Mouse (Mus musculus): ENCODE measurements around the gene Btg3. TPM values are rescaled to one million over a fixed set of nuclear protein-coding genes. Genes with fewer than 3 reads are reported as not detected.

Gene Btg3
- polyA plus RNA-seq, 1 experiment: 40.8 TPM

DNA sequence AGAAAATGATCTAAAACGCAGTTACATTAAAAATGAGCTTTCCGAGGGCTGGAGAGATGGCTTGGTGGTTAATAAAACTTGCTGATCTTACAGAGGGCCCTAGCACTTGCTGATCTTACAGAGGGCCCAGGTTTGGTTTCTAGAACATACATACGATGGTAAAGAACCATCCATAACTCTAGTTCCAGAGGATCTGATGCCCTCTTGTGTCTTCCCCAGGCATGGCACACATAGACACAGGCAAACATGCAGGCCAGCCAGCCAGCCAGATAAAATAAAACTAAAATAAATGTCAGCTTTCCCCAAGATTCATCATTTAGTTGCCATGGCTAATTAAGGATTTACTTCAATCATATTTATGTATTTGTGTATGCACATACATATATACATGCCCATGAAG lies 19.2 kb downstream of the Btg3 start:
- H3K4me3 ChIP-seq (ENCODE audit: insufficient read depth, low read length): no peak overlapping the region

DNA sequence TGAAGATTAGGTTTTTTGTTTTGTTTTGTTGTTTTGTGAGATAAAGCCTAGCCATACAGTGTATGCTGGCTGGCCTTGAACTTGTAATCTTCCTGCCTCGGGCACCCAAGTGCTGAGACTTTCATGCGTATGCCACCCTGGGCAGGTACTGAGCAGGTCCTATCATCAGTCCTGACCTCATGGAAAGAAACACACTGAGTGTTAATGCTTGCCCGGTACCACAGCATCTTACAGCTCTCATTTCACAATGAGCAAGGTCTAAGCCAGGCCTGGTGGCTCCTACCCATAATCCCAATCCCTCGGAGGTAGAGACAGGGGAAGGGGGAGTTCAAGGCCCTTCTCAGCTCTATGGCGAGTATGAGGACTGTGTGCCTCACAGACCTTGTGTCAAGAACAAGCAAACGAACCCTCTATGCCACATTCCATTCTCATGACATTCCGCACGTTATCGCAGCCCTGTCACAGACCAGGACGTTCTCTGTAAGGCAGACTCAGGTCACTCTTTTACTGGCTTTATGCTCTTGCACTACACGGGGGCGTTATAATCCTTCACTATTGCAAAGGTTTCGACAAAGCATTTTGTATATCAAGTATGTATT lies 29.6 kb downstream of the Btg3 start:
- H3K27ac ChIP-seq (ENCODE audit: insufficient read depth, low read length): no peak overlapping the region
- TF ChIP-seq POLR2A (IDR thresholded peaks at IDR 0.05; ENCODE audit: low read depth, low read length): no peak
- no peak for TF ChIP-seq CTCF (IDR thresholded peaks at IDR 0.05; ENCODE audit: borderline replicate concordance, insufficient read depth, low read length)
- H3K4me3 ChIP-seq (ENCODE audit: insufficient read depth, low read length): no peak overlapping the region
- H3K4me1 ChIP-seq (ENCODE audit: control insufficient read depth, insufficient read depth, low read length): peaks cover 7% of the 10 kb centered on the region; the same call in 1 of the 2 replicates

More for the DNA sequence above, 19.2 kb downstream of the Btg3 start:
- Histone ChIP-seq H3K27ac (ENCODE audit: insufficient read depth, low read length) (no peak overlapping the region), H3K4me1 (ENCODE audit: control insufficient read depth, insufficient read depth, low read length) (no peaks in the 10 kb centered on the region)
- TF ChIP-seq CTCF (IDR thresholded peaks at IDR 0.05; ENCODE audit: borderline replicate concordance, insufficient read depth, low read length) (no peak), POLR2A (IDR thresholded peaks at IDR 0.05; ENCODE audit: low read depth, low read length) (no peak)

DNA sequence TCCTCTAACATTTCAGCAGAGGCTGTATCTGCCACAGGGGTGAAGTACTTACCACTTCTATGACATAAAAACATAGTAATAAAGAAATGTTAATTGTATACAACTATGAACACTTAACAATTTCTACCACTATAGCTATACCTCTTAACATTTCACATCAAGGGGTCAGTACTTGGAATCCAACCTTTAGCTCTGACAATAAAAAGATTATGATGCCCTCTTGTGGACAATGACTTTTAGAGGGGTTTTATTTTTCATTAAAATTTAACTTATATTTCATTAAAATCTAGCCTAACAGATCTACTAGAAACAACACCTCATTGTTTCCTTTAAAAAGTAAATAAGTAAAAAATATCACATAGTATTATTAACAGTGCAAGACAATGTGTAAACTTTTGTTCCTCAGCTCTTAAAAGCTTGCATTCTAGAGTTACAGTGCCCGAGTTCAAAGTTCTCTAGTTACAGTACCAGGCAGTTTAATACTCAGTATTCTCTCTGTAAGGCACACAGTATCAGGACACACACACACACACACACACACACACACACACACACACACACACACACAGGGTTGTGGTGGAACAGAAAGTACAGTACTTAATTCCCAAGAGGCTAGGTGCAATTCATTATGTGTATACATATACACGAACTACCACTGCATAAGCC lies 30.2 kb downstream of the Btg3 start:
- no peak for TF ChIP-seq CTCF (IDR thresholded peaks at IDR 0.05; ENCODE audit: borderline replicate concordance, insufficient read depth, low read length)
- no peak for TF ChIP-seq POLR2A (IDR thresholded peaks at IDR 0.05; ENCODE audit: low read depth, low read length)
- H3K4me3 ChIP-seq (ENCODE audit: insufficient read depth, low read length): no peak overlapping the region

DNA sequence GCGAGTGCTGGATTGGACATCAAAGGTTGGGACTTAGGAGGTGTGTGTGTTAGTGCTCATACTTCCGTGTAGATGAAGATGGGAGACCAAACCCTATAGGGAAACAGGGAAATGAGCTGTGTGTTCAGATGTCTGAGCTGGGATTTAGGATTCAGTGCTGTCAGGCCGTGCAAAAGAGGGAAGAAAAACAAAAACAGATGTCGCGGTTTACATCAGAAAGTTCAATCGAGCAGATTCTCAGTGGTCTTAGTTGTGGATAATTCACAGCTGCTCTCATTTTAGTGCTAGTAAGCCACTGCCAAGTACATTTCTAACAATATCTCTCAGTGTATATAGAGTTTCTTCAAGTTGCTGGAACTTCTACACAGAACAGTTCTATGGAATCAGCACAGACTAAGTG lies 33.2 kb downstream of the Btg3 start:
- TF ChIP-seq CTCF (IDR thresholded peaks at IDR 0.05; ENCODE audit: borderline replicate concordance, insufficient read depth, low read length) (no peak), POLR2A (IDR thresholded peaks at IDR 0.05; ENCODE audit: low read depth, low read length) (no peak)
- Histone ChIP-seq H3K4me3 (ENCODE audit: insufficient read depth, low read length) (no peak overlapping the region), H3K27ac (ENCODE audit: insufficient read depth, low read length) (no peak overlapping the region), H3K4me1 (ENCODE audit: control insufficient read depth, insufficient read depth, low read length) (peaks cover 7% of the 10 kb centered on the region; the same call in 1 of the 2 replicates)

More for the DNA sequence above, 30.2 kb downstream of the Btg3 start:
- Histone ChIP-seq H3K4me1 (ENCODE audit: control insufficient read depth, insufficient read depth, low read length) (peaks cover 7% of the 10 kb centered on the region; the same call in 1 of the 2 replicates), H3K27ac (ENCODE audit: insufficient read depth, low read length) (no peak overlapping the region)

DNA sequence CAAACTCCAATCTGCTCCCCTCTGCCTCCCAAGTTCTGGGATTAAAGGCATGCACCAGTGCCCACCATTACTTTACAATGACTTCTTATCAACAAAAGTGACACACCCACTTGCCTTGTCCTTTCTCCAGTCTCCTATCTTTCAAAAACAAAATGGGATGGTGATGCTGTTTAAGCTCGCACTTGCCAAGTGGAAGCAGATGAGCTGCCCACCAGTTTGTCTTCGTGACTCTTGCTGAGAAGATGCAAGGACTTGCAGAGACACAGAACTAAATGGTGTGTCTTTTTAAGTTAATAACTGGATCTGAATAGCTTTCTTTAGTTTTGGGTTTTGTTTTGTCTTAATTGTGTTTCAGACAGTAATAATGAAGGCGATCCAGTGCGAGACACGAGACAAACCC lies 34.2 kb downstream of the Btg3 start:
- TF ChIP-seq CTCF (IDR thresholded peaks at IDR 0.05; ENCODE audit: borderline replicate concordance, insufficient read depth, low read length) (no peak), POLR2A (IDR thresholded peaks at IDR 0.05; ENCODE audit: low read depth, low read length) (no peak)
- H3K4me3 ChIP-seq (ENCODE audit: insufficient read depth, low read length): no peak overlapping the region
- H3K4me1 ChIP-seq (ENCODE audit: control insufficient read depth, insufficient read depth, low read length): peaks cover 7% of the 10 kb centered on the region; the same call in 1 of the 2 replicates
- no peak overlapping the region for H3K27ac ChIP-seq (ENCODE audit: insufficient read depth, low read length)

DNA sequence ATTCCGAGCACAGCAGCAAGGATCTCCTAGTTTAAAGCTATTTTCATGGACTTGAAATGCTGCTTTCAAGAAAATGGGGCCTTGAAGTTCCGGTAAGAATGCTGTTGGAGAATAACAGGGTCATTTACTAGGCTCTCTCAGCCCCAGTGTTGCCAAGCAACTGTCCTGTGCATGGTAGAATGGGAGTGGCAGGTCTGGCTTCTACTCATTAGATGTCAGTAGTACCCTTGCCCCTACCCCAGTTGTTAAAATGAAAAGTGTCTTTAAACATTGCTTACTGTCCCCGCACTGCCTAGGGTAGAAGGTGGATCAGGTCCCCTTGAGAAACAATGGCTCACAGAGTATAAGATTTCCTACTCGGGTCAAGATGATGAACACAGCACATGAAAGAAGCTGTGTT lies 35.6 kb downstream of the Btg3 start:
- Histone ChIP-seq H3K4me1 (ENCODE audit: control insufficient read depth, insufficient read depth, low read length) (peaks cover 7% of the 10 kb centered on the region; the same call in 1 of the 2 replicates), H3K4me3 (ENCODE audit: insufficient read depth, low read length) (no peak overlapping the region), H3K27ac (ENCODE audit: insufficient read depth, low read length) (no peak overlapping the region)
- TF ChIP-seq CTCF (IDR thresholded peaks at IDR 0.05; ENCODE audit: borderline replicate concordance, insufficient read depth, low read length): no peak
- TF ChIP-seq POLR2A (IDR thresholded peaks at IDR 0.05; ENCODE audit: low read depth, low read length): no peak

DNA sequence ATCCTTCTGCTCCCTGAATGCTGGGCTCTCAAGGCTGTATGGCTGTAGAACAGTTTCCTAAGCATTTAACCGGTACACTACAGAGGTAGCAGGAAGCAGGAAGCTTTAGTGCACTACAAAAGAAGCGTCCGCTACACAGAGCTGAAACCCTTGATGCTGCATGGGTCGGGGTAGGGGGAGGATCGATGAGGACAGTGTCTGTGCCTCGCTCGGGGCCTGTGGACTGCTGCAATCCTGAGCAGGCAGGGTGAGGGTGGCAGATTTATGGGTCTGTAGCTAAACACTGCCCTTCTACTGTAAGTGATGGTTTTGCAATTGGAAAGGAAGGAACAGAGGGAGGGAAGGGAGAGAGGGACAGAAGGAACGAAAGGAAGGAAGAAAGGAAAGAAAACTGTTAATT lies 39.8 kb downstream of the Btg3 start:
- H3K4me1 ChIP-seq (ENCODE audit: control insufficient read depth, insufficient read depth, low read length): no peaks in the 10 kb centered on the region
- no peak for TF ChIP-seq POLR2A (IDR thresholded peaks at IDR 0.05; ENCODE audit: low read depth, low read length)
- no peak for TF ChIP-seq CTCF (IDR thresholded peaks at IDR 0.05; ENCODE audit: borderline replicate concordance, insufficient read depth, low read length)

DNA sequence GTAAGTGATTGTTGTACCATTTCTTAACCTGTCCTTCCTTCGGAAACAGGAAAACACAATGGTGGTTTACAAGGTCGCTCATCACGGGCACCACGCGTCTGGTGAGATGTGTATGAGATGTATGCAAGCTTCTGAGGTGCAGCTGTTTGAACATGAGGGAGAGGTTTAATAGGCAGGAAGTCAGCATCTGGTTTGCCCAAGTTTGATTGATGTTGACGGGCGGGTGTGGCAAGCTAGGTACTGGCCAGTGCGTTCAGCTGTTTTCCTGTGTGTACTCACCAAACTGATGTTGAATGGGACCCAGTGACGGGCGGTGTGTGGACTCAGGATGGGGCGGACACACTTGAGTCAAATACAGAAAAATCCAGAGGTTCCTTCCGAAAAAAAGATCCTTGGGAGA lies 49.0 kb downstream of the Btg3 start:
- no peaks in the 10 kb centered on the region for H3K4me1 ChIP-seq (ENCODE audit: control insufficient read depth, insufficient read depth, low read length)
- TF ChIP-seq CTCF (IDR thresholded peaks at IDR 0.05; ENCODE audit: borderline replicate concordance, insufficient read depth, low read length) (no peak), POLR2A (IDR thresholded peaks at IDR 0.05; ENCODE audit: low read depth, low read length) (no peak)
- no peak overlapping the region for H3K27ac ChIP-seq (ENCODE audit: insufficient read depth, low read length)
- no peak overlapping the region for H3K4me3 ChIP-seq (ENCODE audit: insufficient read depth, low read length)

More for the DNA sequence above, 39.8 kb downstream of the Btg3 start:
- H3K4me3 ChIP-seq (ENCODE audit: insufficient read depth, low read length): no peak overlapping the region
- no peak overlapping the region for H3K27ac ChIP-seq (ENCODE audit: insufficient read depth, low read length)

DNA sequence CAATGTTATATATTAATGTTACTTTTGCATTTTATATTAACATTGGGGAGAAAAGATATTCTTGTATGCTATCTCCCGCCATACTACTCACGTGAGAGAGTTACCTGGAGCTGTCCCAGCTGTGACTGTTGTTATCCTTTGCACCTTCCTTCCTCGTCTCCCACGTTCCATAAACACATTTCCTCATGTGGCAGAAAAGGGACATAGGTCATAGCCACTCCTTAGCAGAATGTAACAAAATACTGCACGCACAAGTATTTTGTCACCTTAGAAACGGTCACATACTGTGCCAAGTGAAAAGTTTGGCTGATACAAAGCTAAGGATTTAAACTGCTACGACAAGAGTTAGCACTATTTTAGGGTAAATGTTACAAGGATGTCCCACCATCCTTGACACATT lies 49.4 kb downstream of the Btg3 start:
- Histone ChIP-seq H3K4me3 (ENCODE audit: insufficient read depth, low read length) (no peak overlapping the region), H3K4me1 (ENCODE audit: control insufficient read depth, insufficient read depth, low read length) (no peaks in the 10 kb centered on the region), H3K27ac (ENCODE audit: insufficient read depth, low read length) (no peak overlapping the region)
- TF ChIP-seq CTCF (IDR thresholded peaks at IDR 0.05; ENCODE audit: borderline replicate concordance, insufficient read depth, low read length) (no peak), POLR2A (IDR thresholded peaks at IDR 0.05; ENCODE audit: low read depth, low read length) (no peak)

Measured in embryonic fibroblast, embryonic 13.5 days (primary cell).